8 mouse cellular contexts compared by ENCODE assay signal in genomic region chr14:52118823-52119608, GRCm38 (mm10). TPM values are rescaled to one million over a fixed set of nuclear protein-coding genes. Genes with fewer than 3 reads are reported as not detected.
A peak's percentile ranks its signal among the peaks of the same experiment; 100 is the strongest.
DNase-seq lines count a peak whose midpoint lies in the region; ATAC-seq lines count a peak whose summit lies in the region.

No protein-coding gene starts in this region.

- WGBS in forebrain, embryonic 10.5 days: 1% methylated on average over 38 of the region's 38 CpGs
- 1% methylated on average over 38 of the region's 38 CpGs for WGBS in neural tube, embryonic 13.5 days

- H3K27me3 ChIP-seq in forebrain, embryonic 10.5 days (ENCODE audit: poor library complexity, severe bottlenecking): peaks cover 14% of the 10 kb centered on the region
- no peaks in the 10 kb centered on the region; the same call in 1 of the 2 replicates for H3K27me3 ChIP-seq in neural tube, embryonic 13.5 days

- peak; percentile 75 for DNase-seq in forebrain, embryonic 10.5 days (ENCODE audit: extremely low spot score, low spot score)
- DNase-seq in heart, postnatal 14 days: peak; percentile 34 to 49
- peak; percentile 66 to 76 for DNase-seq in kidney, postnatal 25 days
- peak; percentile 29 to 62 for DNase-seq in lung, adult 18-20 months
- DNase-seq in thymus, postnatal 14 days: peak; percentile 54

- peak overlapping the region; percentile 80 for H3K9ac ChIP-seq in neural tube, embryonic 13.5 days

- H3K4me2 ChIP-seq in neural tube, embryonic 13.5 days: peak overlapping the region; percentile 96

- no peaks in the 10 kb centered on the region for H3K4me1 ChIP-seq in brown adipose tissue, adult 24 weeks (ENCODE audit: control insufficient read depth, insufficient read depth, insufficient read length, low read length)
- peaks cover 17% of the 10 kb centered on the region for H3K4me1 ChIP-seq in forebrain, embryonic 10.5 days
- H3K4me1 ChIP-seq in neural tube, embryonic 13.5 days (replicated peaks): peaks cover 7% of the 10 kb centered on the region

- H3K4me3 ChIP-seq in brown adipose tissue, adult 24 weeks (ENCODE audit: insufficient read depth, low read depth, low read length): peak overlapping the region; percentile 67
- peak overlapping the region; percentile 66 for H3K4me3 ChIP-seq in forebrain, embryonic 10.5 days
- H3K4me3 ChIP-seq in neural tube, embryonic 13.5 days: peak overlapping the region; percentile 58

- peak; percentile 66 for ATAC-seq in CD4-positive, CD25-positive, alpha-beta regulatory T cell, adult 4 months
- peak; percentile 92 for ATAC-seq in neural tube, embryonic 13.5 days (ENCODE audit: low read depth)

- no peaks in the 10 kb centered on the region for H3K36me3 ChIP-seq in forebrain, embryonic 10.5 days (replicated peaks)
- H3K36me3 ChIP-seq in neural tube, embryonic 13.5 days: no peaks in the 10 kb centered on the region

- intact Hi-C loops in heart, postnatal 14 days (cut with DNase I): loop anchor here (10.0 kb wide), 1 partner anchor 156 kb away; the partner anchor contains the start of genes Rab2b and Tox4

- no peaks in the 10 kb centered on the region for H3K9me3 ChIP-seq in forebrain, embryonic 10.5 days
- no peaks in the 10 kb centered on the region for H3K9me3 ChIP-seq in neural tube, embryonic 13.5 days

- H3K27ac ChIP-seq in brown adipose tissue, adult 24 weeks (replicated peaks; ENCODE audit: low read depth, low read length): no peak overlapping the region
- peak overlapping the region; percentile 94 for H3K27ac ChIP-seq in forebrain, embryonic 10.5 days
- peak overlapping the region; percentile 77 for H3K27ac ChIP-seq in neural tube, embryonic 13.5 days (replicated peaks)

RNA-seq across cellular contexts. Expression of gene Rpgrip1, which starts 8.5 kb away (rescaled TPM):
- 10 to 100 TPM; 78.7 to 78.9 TPM for polyA plus RNA-seq in CD4-positive, CD25-positive, alpha-beta regulatory T cell, adult 4 months (2017; shearing (Covaris generic))
- 0.95 and 1.1 TPM in 2 replicates for polyA plus RNA-seq in brown adipose tissue, adult 24 weeks (2012; ENCODE audit: insufficient read depth, insufficient read length, missing spikeins)
- polyA plus RNA-seq in forebrain, embryonic 10.5 days (2016; fragmentation: Nextera tagmentation; extraction: Ambion mirVana): 130 and 134 TPM in 2 replicates
- under 1 TPM; 0.17 to 0.53 TPM for total RNA-seq in heart, postnatal 14 days (2021)
- 45.3 and 52.9 TPM in 2 replicates for polyA plus RNA-seq in neural tube, embryonic 13.5 days (2015; fragmentation: Nextera tagmentation; extraction: Ambion mirVana)

RNA-seq across cellular contexts. Expression of gene Hnrnpc, which starts 15.2 kb away (rescaled TPM):
- polyA plus RNA-seq in CD4-positive, CD25-positive, alpha-beta regulatory T cell, adult 4 months (2017; shearing (Covaris generic)): 100 to 1,000 TPM; 463 to 514 TPM
- polyA plus RNA-seq in brown adipose tissue, adult 24 weeks (2012; ENCODE audit: insufficient read depth, insufficient read length, missing spikeins): 127 and 150 TPM in 2 replicates
- polyA plus RNA-seq in forebrain, embryonic 10.5 days (2016; fragmentation: Nextera tagmentation; extraction: Ambion mirVana): 894 and 948 TPM in 2 replicates
- total RNA-seq in heart, postnatal 14 days (2021): 100 to 1,000 TPM; 118 to 137 TPM
- polyA plus RNA-seq in neural tube, embryonic 13.5 days (2015; fragmentation: Nextera tagmentation; extraction: Ambion mirVana): 631 and 750 TPM in 2 replicates

Comparison
In these comparisons a context has a peak if more than half of its experiments do, and no peak if none do; other contexts are left out.
1. RNA of gene Rpgrip1, which starts 8.5 kb away (polyA plus RNA-seq): 130 to 134 TPM in forebrain, embryonic 10.5 days, 78.7 to 78.9 TPM in CD4-positive, CD25-positive, alpha-beta regulatory T cell, adult 4 months and 45.3 to 52.9 TPM in neural tube, embryonic 13.5 days; 0.95 to 1.1 TPM in brown adipose tissue, adult 24 weeks; every median in the first group is over 10 times any median in the second.
2. Peak in every context shown above with its lines, with median percentiles within 50 percentile points of each other: H3K4me3 ChIP-seq and DNase-seq.